Mouse (Mus musculus) E14TG2a.4 (cell line): ENCODE results near the gene Shc3.

Experiments used
- CTCF ChIP-seq: conservative IDR thresholded peaks from 2 replicates; pipeline ENCODE4 v1.5.1; 2014; ENCODE audit warnings: low read length
- NANOG ChIP-seq: IDR thresholded peaks from 2 replicates; pipeline ENCODE4 v1.6.1; 2014; ENCODE audit warnings: borderline replicate concordance, low read length, mixed read lengths

DNA sequence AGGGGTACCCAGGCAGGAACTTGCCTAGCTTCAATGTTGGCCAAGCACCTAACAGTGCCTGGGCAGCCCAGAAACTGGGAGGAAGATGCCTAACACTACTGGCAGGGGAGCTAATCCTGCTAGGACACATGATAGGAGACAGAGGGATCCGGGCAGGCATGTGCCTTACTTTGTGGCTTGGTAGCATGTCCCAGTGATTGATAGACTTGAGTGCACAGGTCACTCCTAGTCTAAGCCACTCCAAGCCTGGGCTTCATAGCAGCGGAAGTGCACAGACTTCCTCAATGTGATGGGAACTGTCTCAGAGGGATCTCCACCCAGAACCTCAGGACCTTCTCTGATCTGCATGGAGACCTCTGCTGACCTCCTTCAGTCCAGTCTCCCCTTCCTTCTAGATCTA is 134.1 kb downstream of the Shc3 start:
- TF ChIP-seq CTCF (no peak), NANOG (no peak)
